Mouse (Mus musculus): ENCODE data around the gene Zfp37. TPM values are rescaled to one million over a fixed set of nuclear protein-coding genes. Genes with fewer than 3 reads are reported as not detected.
A peak's percentile ranks its signal among the peaks of the same experiment; 100 is the strongest.
"Not testable (repeated sequence)": the region's sequence is repeated elsewhere in the genome, so short reads cannot be mapped to it uniquely, and the experiment has no call there.

Zfp37 gene
- 1 to 10 TPM; 3.9 to 4.7 TPM for total RNA-seq (2021)

DNA sequence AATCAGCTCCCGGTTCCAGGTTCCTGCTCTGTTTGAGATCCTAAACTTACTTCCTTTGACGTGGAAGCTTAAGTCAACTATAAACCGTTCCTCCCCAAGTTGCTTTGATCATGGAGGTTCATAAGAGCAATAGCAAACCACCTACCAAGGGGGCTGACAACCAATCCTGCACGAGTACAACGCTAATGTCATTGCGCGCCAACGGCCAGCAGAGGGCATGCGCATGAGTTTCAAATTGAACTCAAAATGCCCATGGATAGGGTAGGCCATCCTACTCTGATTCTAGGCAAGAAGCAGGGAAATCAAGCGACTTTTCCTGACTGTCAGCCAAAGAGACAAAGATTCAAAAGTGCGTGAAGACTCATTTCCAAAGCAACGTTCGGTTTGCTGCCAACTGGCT is at the start of gene Zfp37:
TSS of gene Zfp37 (minus strand) at position 279 of the 400 bp plus-strand sequence.
- intact Hi-C loops (cut with DNase I), result no loop called here
- peak in 1 of 2 experiments; percentile 7 for DNase-seq

- intact Hi-C loops (cut with DNase I), result no loop called here
- no peak for DNase-seq
These were observed 47.2 kb upstream of the Zfp37 start for GRCm38 (mm10) chr4:62278081-62278480.

DNA sequence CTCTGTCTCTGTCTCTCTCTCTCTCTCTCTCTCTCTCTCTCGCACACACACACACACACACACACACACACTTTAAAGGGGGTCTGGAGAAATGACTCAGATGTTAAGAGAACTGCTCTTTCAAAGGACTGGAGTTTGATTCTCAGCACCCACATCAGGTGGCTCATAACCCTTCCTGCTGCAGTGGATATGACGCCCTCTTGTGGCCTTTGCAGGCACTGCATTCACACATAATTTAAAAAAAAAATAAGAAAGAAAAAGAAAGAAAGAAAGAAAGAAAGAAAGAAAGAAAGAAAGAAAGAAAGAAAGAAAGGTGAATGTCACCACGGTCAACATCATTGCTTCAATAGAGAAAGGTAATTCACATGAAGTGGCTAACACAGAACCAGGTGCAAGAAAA is 46.4 kb upstream of the Zfp37 start:
- intact Hi-C loops (cut with DNase I), result no loop called here
- DNase-seq, result no peak

DNA sequence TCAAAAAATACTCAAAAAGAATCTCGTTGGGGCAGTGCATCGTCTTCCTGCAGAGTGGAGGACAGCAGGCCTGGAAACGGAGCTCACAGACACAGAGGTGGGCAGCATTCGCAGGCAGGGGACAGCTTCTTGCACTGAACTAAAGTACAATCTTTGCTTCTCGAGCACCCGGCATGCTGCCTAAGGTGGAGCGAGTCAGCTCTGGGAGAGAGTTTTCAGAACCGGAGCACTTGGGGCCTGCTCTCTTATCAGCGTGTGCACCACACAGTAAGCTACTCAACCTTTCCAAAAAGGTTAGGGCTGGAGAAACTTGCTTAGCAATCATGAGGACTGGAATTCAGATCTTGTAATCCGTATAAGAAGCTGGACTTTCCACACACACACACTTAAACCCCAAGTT is 45.8 kb upstream of the Zfp37 start:
- no peak for DNase-seq
- intact Hi-C loops (cut with DNase I), result no loop called here

DNA sequence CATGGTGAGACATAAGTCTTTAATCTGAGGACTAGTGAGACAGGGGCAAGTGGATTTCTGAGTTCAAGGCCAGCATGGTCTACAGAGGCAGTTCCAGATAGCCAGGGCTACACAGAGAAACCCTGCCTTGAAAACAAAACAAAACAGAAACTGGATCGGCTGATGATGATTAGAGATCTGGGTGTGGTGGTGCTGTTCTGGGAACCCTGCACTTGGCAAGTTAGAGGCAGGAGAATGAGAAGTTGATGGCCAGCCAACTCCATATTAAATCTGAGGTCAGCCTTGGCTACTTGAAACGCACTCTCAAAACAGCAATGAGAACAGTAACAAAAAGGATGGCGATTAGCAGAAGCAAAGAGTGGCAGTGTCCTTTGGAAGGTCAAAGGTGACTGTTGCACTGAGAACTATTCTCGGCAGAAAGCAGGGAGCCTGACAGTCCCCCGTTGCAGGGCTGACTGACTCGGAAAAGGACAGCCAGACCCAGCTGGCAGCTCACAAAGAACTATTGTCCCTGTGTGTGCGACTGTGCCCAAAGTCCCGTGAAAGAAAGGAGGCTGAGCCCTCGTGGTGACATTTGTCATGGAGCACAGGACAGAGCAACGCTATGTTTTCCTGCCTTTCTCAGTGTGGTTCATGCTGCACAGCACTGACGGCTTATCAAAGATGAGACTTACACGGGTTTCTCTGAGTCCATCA is 44.1 kb upstream of the Zfp37 start:
- peak; percentile 22 to 26 for DNase-seq
- intact Hi-C loops (cut with DNase I), result no loop called here

DNA sequence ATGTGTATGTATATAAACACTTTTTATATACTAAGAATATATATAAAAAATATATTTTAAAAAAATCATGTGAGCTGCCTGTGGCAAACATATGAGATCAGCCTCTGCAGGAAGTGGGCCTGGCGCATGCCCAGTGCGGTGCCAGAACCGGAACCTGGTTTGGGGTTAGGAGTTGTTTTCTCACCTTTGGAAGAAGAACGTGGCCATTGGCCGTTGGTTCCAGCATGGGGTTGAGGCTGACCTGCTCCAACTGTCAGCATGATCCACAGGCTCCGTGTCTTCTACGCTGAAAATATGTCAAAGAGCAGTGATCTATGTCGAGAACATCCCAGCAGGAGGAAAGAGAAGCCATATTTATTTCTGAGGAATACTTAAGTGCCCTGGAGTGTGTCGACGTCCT is 43.1 kb upstream of the Zfp37 start:
- no peak for DNase-seq
- intact Hi-C loops (cut with DNase I), result no loop called here

GRCm38 (mm10) chr4:62272696-62273095 is 41.8 kb upstream of the Zfp37 start:
- intact Hi-C loops (cut with DNase I), result no loop called here
- DNase-seq, result no peak

GRCm38 (mm10) chr4:62267101-62267500 is 36.3 kb upstream of the Zfp37 start:
- DNase-seq, result no peak
- intact Hi-C loops (cut with DNase I), result no loop called here

DNA sequence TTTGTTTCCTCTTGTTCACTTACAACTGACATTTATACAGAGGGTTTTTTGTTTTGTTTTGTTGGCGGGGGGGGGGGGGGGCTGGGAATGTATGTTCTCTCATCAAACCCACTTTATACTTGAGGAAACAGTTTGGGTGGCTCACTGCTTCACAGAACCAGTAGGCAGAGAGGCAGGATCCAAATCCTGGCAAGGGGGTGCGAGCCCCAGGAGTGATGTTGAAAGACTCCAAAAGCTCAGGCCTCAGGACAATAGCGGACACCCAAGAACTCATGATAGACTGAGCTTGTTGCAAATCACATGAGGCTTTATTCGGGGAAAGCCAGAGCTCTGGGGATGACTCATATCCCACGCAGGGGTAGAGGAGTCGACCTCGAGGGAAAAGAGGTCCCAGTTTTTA is 35.2 kb upstream of the Zfp37 start:
- DNase-seq; intact Hi-C loops (cut with DNase I): not testable (repeated sequence)

DNA sequence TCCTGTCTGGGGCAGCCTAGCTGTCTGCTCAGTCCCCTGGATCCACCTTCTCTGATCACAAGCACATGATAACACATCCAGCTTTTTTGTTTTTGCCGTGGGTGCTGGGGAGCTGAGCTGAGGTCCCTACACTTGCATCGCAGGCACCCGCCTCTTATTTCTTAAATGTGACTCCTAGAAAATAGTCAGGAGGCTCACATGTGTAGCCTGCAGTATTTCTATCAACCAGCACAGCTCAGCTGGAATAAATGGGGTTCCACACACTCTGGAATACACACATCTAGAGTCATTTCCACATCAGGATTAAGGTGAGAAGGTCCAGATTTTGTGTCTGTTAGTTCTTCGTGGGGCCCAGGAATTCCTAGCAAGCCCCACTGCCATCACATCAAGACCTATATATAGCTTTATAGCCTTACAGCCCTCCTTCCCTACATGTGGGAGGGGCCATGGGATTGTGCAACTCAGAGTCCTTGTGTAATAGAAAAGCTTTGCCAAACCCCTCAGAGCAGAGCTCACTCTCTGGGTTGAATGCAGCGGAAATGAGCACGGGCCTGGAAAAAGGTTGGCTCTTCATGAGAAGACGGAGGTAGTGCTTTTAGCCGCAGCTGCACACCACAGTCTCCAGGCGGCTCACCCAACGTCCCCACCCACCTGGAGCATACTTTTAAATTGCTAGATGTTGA is 34.4 kb upstream of the Zfp37 start:
- DNase-seq, result no peak
- intact Hi-C loops (cut with DNase I), result no loop called here

DNA sequence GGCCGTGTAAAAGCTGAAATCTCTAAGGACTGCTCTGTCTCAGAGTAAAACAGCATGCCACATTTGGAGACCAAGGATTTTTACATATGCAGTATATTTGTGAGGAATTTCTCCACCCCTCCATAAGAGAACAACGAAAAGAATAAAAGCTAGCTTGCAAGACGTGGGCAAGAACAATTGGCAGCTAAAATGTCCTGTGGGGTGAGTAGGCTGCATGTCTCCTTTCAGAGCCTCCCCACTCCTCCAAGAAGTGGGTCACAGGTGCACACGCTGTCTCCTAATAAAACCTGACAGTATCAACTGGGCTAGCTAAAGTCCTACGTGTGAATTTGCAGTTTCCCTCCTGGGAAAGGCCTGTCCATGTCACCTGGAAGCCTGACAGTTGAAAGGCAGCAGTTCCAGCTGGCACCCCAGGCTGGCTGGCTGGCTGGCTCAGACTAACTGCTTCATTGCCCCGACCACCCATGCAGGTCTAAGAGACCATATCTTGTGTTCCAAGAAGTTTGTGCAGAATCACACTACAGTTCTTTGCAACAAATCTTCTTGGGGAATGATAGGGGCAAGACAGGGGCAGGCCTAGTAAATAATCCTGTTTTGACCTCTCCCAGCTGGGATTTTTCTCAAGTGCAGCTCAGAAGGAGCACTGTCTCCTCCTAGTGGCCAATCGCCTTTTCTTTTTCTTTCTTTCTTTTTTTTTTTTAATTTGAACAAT is 32.4 kb upstream of the Zfp37 start:
- DNase-seq, result peak in 1 of 2 experiments; percentile 25
- intact Hi-C loops (cut with DNase I), result no loop called here

- DNase-seq, result no peak
- intact Hi-C loops (cut with DNase I), result no loop called here
These were observed 31.4 kb upstream of the Zfp37 start, which contains the start of gene Slc31a2 for GRCm38 (mm10) chr4:62262276-62262675. Gene Slc31a2, plus strand, starts transcription at chr4:62262562.

- intact Hi-C loops (cut with DNase I), result no loop called here
- peak; percentile 43 to 67 for DNase-seq
These were observed 26.1 kb upstream of the Zfp37 start for GRCm38 (mm10) chr4:62256931-62257330.

GRCm38 (mm10) chr4:62254551-62254950 is 23.7 kb upstream of the Zfp37 start:
- no peak for DNase-seq
- intact Hi-C loops (cut with DNase I), result no loop called here

DNA sequence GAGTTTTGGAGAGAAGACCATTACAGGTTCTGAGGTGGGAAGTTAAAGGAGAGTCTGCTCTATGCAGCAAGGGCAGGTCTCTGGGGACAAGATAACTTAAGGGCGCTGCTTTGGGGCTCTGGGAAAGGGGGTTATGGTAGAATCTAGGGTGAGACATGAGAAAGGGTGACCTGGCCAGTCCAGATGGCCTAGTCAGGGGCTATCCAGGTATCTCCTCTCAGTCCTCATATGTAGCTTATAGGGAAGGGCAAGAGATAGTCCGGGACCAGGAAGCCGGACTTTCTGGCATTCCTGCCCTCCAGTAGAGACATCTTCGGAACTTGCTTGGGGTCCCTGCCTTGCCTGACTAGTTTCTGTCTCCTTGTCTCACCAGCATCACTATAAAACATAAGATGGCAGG is 20.9 kb upstream of the Zfp37 start:
- intact Hi-C loops (cut with DNase I), result no loop called here
- DNase-seq, result no peak

- DNase-seq, result no peak
- intact Hi-C loops (cut with DNase I), result no loop called here
These were observed 20.2 kb upstream of the Zfp37 start for GRCm38 (mm10) chr4:62250896-62251544.

DNA sequence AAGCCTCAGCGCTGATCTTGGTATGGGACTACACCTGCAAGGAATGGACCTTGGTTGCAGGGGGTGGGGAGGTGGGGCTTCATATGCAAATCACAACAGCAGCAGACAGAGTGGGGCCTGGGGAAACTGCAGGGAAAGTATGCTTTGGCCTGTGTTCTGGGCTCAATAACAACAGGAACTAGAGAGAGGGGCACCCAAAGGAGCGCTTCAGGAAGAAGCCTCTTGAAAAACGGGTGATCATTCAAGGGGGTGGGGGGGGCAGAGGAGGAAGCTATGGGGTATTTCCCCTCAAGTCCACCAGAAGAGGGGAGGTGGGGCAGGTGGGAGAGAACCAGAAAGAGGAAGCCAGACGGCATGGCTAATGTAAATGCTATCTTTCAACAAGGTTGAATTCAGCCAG is 17.5 kb upstream of the Zfp37 start:
- intact Hi-C loops (cut with DNase I), result no loop called here
- no peak for DNase-seq

- intact Hi-C loops (cut with DNase I), result no loop called here
- DNase-seq, result no peak
These were observed 9.7 kb upstream of the Zfp37 start for GRCm38 (mm10) chr4:62240586-62240985.

DNA sequence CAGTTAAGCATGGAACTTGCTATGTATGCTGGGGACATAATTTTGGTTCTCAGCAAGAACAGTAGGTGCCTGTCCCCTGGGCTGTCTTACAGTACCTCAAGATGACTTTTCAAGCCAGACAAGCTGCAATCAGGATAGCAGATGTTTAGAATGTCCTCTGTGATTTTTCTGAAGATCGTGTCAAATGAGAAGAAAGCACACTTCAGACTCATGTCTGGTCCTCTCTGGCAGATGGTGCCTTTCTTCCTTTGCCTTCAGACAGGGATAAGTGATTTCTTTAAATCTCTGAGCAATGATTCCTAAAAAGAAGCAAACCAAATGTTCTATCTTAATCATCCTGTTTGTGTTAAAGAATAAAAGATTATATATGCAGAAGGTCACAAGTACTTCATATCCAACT is 694 bp downstream of the Zfp37 start:
- DNase-seq, result no peak
- intact Hi-C loops (cut with DNase I), result no loop called here

GRCm38 (mm10) chr4:62229448-62229847 is 1.4 kb downstream of the Zfp37 start:
- intact Hi-C loops (cut with DNase I), result loop anchor here (5.0 kb wide), 1 partner anchor 97 kb away; no protein-coding TSS in a partner anchor
- DNase-seq, result no peak

- intact Hi-C loops (cut with DNase I), result loop anchor here (5.0 kb wide), 1 partner anchor 96 kb away; no protein-coding TSS in a partner anchor
- peak; percentile 46 to 73 for DNase-seq
These were observed 2.5 kb downstream of the Zfp37 start for GRCm38 (mm10) chr4:62228391-62228790.
